Mouse (Mus musculus): ENCODE data around the gene Nme9. TPM values are rescaled to one million over a fixed set of nuclear protein-coding genes. Genes with fewer than 3 reads are reported as not detected.
A peak's percentile ranks its signal among the peaks of the same experiment; 100 is the strongest.

Nme9 gene
- total and polyA plus RNA-seq, 3 experiments, result 1.7 TPM; not detected in 2

- Histone ChIP-seq H3K27me3 (ENCODE audit: control insufficient read depth, insufficient read depth, low read length) (no peaks in the 10 kb centered on the region; the same call in 1 of the 2 replicates), H3K27ac (no peak overlapping the region), H3K4me1 (ENCODE audit: control insufficient read depth, insufficient read depth, low read length) (no peaks in the 10 kb centered on the region), H3K4me3 (no peak overlapping the region), H3K36me3 (ENCODE audit: control insufficient read depth, insufficient read depth, low read length) (no peaks in the 10 kb centered on the region), H3K9ac (ENCODE audit: low read depth, low read length) (no peak overlapping the region), H3K79me2 (replicated peaks; ENCODE audit: control insufficient read depth, insufficient read depth, low read length) (no peaks in the 10 kb centered on the region)
- no peak for DNase-seq
- no peak for TF ChIP-seq EP300 (IDR thresholded peaks at IDR 0.05; ENCODE audit: insufficient read depth, low read depth, low read length)
- no peak for TF ChIP-seq POLR2A (IDR thresholded peaks at IDR 0.05; ENCODE audit: insufficient read depth, low read depth, low read length)
- TF ChIP-seq CTCF (IDR thresholded peaks at IDR 0.05), result no peak
- intact Hi-C loops (cut with DNase I), result no loop called here
These were observed 5.0 kb upstream of the Nme9 start for GRCm38 (mm10) chr9:99446259-99446658.

DNA sequence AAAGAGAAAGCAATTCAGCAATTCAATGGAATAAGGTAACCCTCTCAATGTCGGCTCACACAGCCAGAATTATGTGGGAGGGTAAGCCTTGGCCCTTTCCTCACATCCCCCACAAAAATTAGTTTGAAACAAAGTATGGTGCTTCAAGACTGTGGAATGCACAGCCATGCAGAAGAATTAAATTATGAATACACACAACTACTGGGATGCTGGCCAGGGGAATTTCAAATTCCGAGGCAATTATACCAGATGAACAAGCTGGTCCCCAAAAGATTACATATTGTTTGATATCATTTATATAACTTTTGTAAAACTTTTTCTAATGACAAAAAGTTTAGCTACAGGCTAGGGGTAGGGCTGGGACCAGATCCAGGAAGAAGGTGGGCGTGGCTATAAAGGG lies 4.0 kb upstream of the Nme9 start:
- Histone ChIP-seq H3K36me3 (ENCODE audit: control insufficient read depth, insufficient read depth, low read length) (no peaks in the 10 kb centered on the region), H3K4me1 (ENCODE audit: control insufficient read depth, insufficient read depth, low read length) (no peaks in the 10 kb centered on the region), H3K4me3 (no peak overlapping the region), H3K9ac (ENCODE audit: low read depth, low read length) (no peak overlapping the region), H3K79me2 (replicated peaks; ENCODE audit: control insufficient read depth, insufficient read depth, low read length) (no peaks in the 10 kb centered on the region), H3K27me3 (ENCODE audit: control insufficient read depth, insufficient read depth, low read length) (no peaks in the 10 kb centered on the region; the same call in 1 of the 2 replicates), H3K27ac (no peak overlapping the region)
- TF ChIP-seq EP300 (IDR thresholded peaks at IDR 0.05; ENCODE audit: insufficient read depth, low read depth, low read length) (no peak), CTCF (IDR thresholded peaks at IDR 0.05) (no peak), POLR2A (IDR thresholded peaks at IDR 0.05; ENCODE audit: insufficient read depth, low read depth, low read length) (no peak)
- intact Hi-C loops (cut with DNase I), result no loop called here
- 51% methylated on average over 3 of the region's 3 CpGs for WGBS
- DNase-seq, result no peak

DNA sequence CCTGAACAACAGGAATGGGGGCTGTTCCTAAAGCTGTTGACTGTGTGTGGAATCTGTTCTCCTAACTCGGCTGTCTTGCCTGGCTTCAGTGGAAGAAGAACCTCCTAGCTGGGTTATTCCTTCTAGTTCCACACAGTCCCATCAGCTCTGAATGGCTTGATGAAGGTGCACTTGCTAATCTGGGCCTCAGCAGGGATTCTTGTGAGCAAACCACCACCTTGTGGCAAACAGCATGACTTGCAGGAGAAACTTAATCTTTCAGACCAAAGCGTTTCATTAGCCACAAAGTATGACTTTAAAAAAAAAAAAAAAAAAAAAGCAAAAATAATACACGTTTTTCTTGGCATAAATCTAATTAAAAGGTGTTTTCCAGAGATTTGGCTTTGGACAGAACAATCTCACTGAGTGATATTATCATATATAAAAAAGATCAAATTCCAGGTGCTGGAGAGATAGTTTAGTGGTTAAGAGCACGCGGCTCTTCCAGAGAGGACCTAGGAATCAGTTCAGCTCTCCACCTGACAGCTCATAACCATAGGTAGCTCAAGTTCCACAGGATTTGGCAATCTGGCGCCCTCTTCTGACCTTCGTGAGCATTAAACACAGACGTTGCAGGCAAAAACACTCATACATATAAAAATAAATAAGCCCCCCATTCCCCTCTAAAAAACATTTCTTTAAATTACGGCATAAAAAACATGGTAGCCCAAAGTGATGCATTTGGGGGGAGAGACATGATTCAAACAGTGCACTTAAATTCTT lies 1.2 kb upstream of the Nme9 start:
- Histone ChIP-seq H3K4me3 (no peak overlapping the region), H3K27ac (no peak overlapping the region), H3K4me1 (ENCODE audit: control insufficient read depth, insufficient read depth, low read length) (no peaks in the 10 kb centered on the region), H3K9ac (ENCODE audit: low read depth, low read length) (no peak overlapping the region), H3K27me3 (ENCODE audit: control insufficient read depth, insufficient read depth, low read length) (no peaks in the 10 kb centered on the region; the same call in 1 of the 2 replicates), H3K36me3 (ENCODE audit: control insufficient read depth, insufficient read depth, low read length) (no peaks in the 10 kb centered on the region), H3K79me2 (replicated peaks; ENCODE audit: control insufficient read depth, insufficient read depth, low read length) (no peaks in the 10 kb centered on the region)
- TF ChIP-seq CTCF (IDR thresholded peaks at IDR 0.05), result peak; percentile 56
- TF ChIP-seq POLR2A (IDR thresholded peaks at IDR 0.05; ENCODE audit: insufficient read depth, low read depth, low read length), result no peak
- WGBS, result 35% methylated on average over 9 of the region's 9 CpGs
- intact Hi-C loops (cut with DNase I), result loop anchor here (2.0 to 10.0 kb wide), 3 partner anchors 73 to 387 kb away; no protein-coding TSS in a partner anchor
- no peak for DNase-seq

- 70% methylated on average over 4 of the region's 4 CpGs for WGBS
- H3K79me2 ChIP-seq (replicated peaks; ENCODE audit: control insufficient read depth, insufficient read depth, low read length), result no peaks in the 10 kb centered on the region
- H3K9ac ChIP-seq (ENCODE audit: low read depth, low read length), result no peak overlapping the region
- no peak overlapping the region for H3K27ac ChIP-seq
- TF ChIP-seq EP300 (IDR thresholded peaks at IDR 0.05; ENCODE audit: insufficient read depth, low read depth, low read length) (no peak), CTCF (IDR thresholded peaks at IDR 0.05) (no peak), POLR2A (IDR thresholded peaks at IDR 0.05; ENCODE audit: insufficient read depth, low read depth, low read length) (no peak)
- intact Hi-C loops (cut with DNase I), result loop anchor here (10.0 kb wide), 1 partner anchor 211 kb away; no protein-coding TSS in a partner anchor
- H3K4me1 ChIP-seq (ENCODE audit: control insufficient read depth, insufficient read depth, low read length), result no peaks in the 10 kb centered on the region
- no peak overlapping the region for H3K4me3 ChIP-seq
- no peak for DNase-seq
- no peaks in the 10 kb centered on the region for H3K36me3 ChIP-seq (ENCODE audit: control insufficient read depth, insufficient read depth, low read length)
- no peaks in the 10 kb centered on the region; the same call in 1 of the 2 replicates for H3K27me3 ChIP-seq (ENCODE audit: control insufficient read depth, insufficient read depth, low read length)
These were observed 2.9 kb downstream of the Nme9 start for GRCm38 (mm10) chr9:99454211-99454610.

GRCm38 (mm10) chr9:99458529-99459208 lies 7.4 kb downstream of the Nme9 start:
- intact Hi-C loops (cut with DNase I), result loop anchor here (10.0 kb wide), 1 partner anchor 206 kb away; no protein-coding TSS in a partner anchor
- Histone ChIP-seq H3K79me2 (replicated peaks; ENCODE audit: control insufficient read depth, insufficient read depth, low read length) (no peaks in the 10 kb centered on the region), H3K4me3 (no peak overlapping the region), H3K4me1 (ENCODE audit: control insufficient read depth, insufficient read depth, low read length) (no peaks in the 10 kb centered on the region), H3K36me3 (ENCODE audit: control insufficient read depth, insufficient read depth, low read length) (no peaks in the 10 kb centered on the region), H3K9ac (ENCODE audit: low read depth, low read length) (no peak overlapping the region), H3K27ac (no peak overlapping the region), H3K27me3 (ENCODE audit: control insufficient read depth, insufficient read depth, low read length) (no peaks in the 10 kb centered on the region; the same call in 1 of the 2 replicates)
- 38% methylated on average over 12 of the region's 12 CpGs for WGBS
- peak; percentile 23 to 43 for DNase-seq
- TF ChIP-seq POLR2A (IDR thresholded peaks at IDR 0.05; ENCODE audit: insufficient read depth, low read depth, low read length), result no peak
- TF ChIP-seq CTCF (IDR thresholded peaks at IDR 0.05), result peak; percentile 77

DNA sequence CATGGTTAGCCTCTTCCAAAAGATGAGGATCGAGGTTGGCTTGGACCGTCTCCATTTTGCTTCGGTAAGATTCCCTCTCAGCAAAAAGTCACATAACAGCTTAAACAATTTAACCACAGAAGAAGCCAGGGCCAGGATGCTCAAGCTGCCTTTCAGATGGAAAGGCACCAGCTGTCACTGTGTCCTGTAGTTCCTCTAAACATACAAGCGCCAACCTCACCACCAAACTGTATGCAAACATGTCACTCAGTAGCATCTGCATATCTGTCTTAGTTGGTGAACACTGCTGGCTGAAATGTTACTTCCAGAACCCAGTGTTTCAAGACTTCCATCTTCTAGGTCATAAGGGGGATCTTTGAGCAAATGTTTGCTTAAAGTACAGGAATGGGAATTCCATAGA lies 8.5 kb downstream of the Nme9 start:
- intact Hi-C loops (cut with DNase I), result loop anchor here (10.0 kb wide), 1 partner anchor 205 kb away; no protein-coding TSS in a partner anchor
- Histone ChIP-seq H3K79me2 (replicated peaks; ENCODE audit: control insufficient read depth, insufficient read depth, low read length) (no peaks in the 10 kb centered on the region), H3K4me3 (no peak overlapping the region), H3K36me3 (ENCODE audit: control insufficient read depth, insufficient read depth, low read length) (no peaks in the 10 kb centered on the region), H3K27ac (no peak overlapping the region), H3K4me1 (ENCODE audit: control insufficient read depth, insufficient read depth, low read length) (no peaks in the 10 kb centered on the region), H3K27me3 (ENCODE audit: control insufficient read depth, insufficient read depth, low read length) (no peaks in the 10 kb centered on the region; the same call in 1 of the 2 replicates), H3K9ac (ENCODE audit: low read depth, low read length) (no peak overlapping the region)
- no peak for DNase-seq
- 90% methylated on average over 4 of the region's 4 CpGs for WGBS
- TF ChIP-seq CTCF (IDR thresholded peaks at IDR 0.05) (no peak), EP300 (IDR thresholded peaks at IDR 0.05; ENCODE audit: insufficient read depth, low read depth, low read length) (no peak), POLR2A (IDR thresholded peaks at IDR 0.05; ENCODE audit: insufficient read depth, low read depth, low read length) (no peak)

Data from heart, adult 2 months (tissue).